Mouse (Mus musculus) liver, postnatal 0 days (tissue): ENCODE measurements around the gene Eml1.

Source experiments
- CTCF ChIP-seq: sonication (generic); IDR thresholded peaks from 2 replicates; pipeline ENCODE4 v1.5.1; 2016; ENCODE audit warnings: antibody characterized with exemption, low read depth
- EP300 ChIP-seq: IDR thresholded peaks from 2 replicates; pipeline ENCODE4 v1.6.1; 2016; ENCODE audit warnings: antibody characterized with exemption, low read depth, mild to moderate bottlenecking

GRCm38 (mm10) chr12:108495455-108496235 lies 124.9 kb downstream of the Eml1 start:
- TF ChIP-seq CTCF (no peak), EP300 (no peak)
